Mouse (Mus musculus) lung, postnatal 0 days (tissue): ENCODE data around the gene Opn5. TPM values are rescaled to one million over a fixed set of nuclear protein-coding genes. Genes with fewer than 3 reads are reported as not detected.
A peak's percentile ranks its signal among the peaks of the same experiment; 100 is the strongest.

Source experiments
- ATAC-seq: fragments of 200-750 bp; cut with Nextera tagmentation; 2 replicates; pipeline ENCODE4 v1.8.0; 2017; ENCODE audit warnings: moderate library complexity
- DNase-seq: peaks from one replicate; pipeline ENCODE4 v3.0.0-alpha.2; 2016; ENCODE audit warnings: low spot score
- H3K27ac ChIP-seq: fragments of 300-500 bp; sonication (generic); 2 replicates; pipeline ENCODE4 v1.5.1; 2014; ENCODE audit warnings: antibody characterized with exemption, mild to moderate bottlenecking, low read length, mixed read lengths
- H3K27me3 ChIP-seq: fragments of 300-500 bp; sonication (generic); replicated peaks from 2 replicates; pipeline ENCODE4 v1.6.1; 2014; ENCODE audit warnings: low read length, mixed read lengths; ENCODE audit not compliant: insufficient read depth
- H3K36me3 ChIP-seq: fragments of 300-500 bp; sonication (generic); 2 replicates; pipeline ENCODE4 v1.6.1; 2014; ENCODE audit warnings: low read length, mixed read lengths; ENCODE audit not compliant: insufficient read depth
- H3K4me1 ChIP-seq: fragments of 300-500 bp; sonication (generic); 2 replicates; pipeline ENCODE4 v1.6.1; 2014; ENCODE audit warnings: antibody characterized with exemption, low read depth, low read length, mixed read lengths; ENCODE audit not compliant: insufficient read depth
- H3K4me2 ChIP-seq: fragments of 300-500 bp; sonication (generic); replicated peaks from 2 replicates; pipeline ENCODE4 v1.6.1; 2014; ENCODE audit warnings: low read depth, mild to moderate bottlenecking, low read length, moderate library complexity, mixed read lengths
- H3K4me3 ChIP-seq: fragments of 300-500 bp; sonication (generic); 2 replicates; pipeline ENCODE4 v1.5.1; 2014; ENCODE audit warnings: low read depth, low read length
- H3K9ac ChIP-seq: fragments of 300-500 bp; sonication (generic); replicated peaks from 2 replicates; pipeline ENCODE4 v1.6.1; 2014; ENCODE audit warnings: low read depth, mild to moderate bottlenecking
- H3K9me3 ChIP-seq: fragments of 300-500 bp; sonication (generic); 2 replicates; pipeline ENCODE4 v1.6.1; 2016; ENCODE audit warnings: low read length, mixed read lengths
- CTCF ChIP-seq: IDR thresholded peaks from 2 replicates; pipeline ENCODE4 v1.5.1; 2016; ENCODE audit warnings: antibody characterized with exemption, mild to moderate bottlenecking
- EP300 ChIP-seq: IDR thresholded peaks from 2 replicates; pipeline ENCODE4 v1.6.1; 2016; ENCODE audit warnings: antibody characterized with exemption, mild to moderate bottlenecking, control low read depth
- WGBS: fragments of 180-500 bp; shearing (Covaris S2); extraction: QIAGEN DNeasy Blood & Tissue Kit; methylation state at CpG from one replicate; pipeline ENCODE4 v1.1.7; 2014; 5-methylcytosine and 5-hydroxymethylcytosine counted together
- polyA plus RNA-seq: library from polyadenylated mRNA; unstranded; fragments of >200 nt; fragmentation: Nextera tagmentation; extraction: Ambion mirVana; gene quantifications from 2 replicates; pipeline ENCODE4 v1.2.1, GENCODE M21; 2015

The Opn5 gene
- not detected in 2 replicates for polyA plus RNA-seq

GRCm38 (mm10) chr17:42611295-42611694 is at the start of gene Opn5:
Gene Opn5, minus strand, starts transcription at chr17:42611395.
- ATAC-seq: no peak

GRCm38 (mm10) chr17:42658634-42659422 is 47.6 kb upstream of the Opn5 start:
- 12% methylated on average over 14 of the region's 14 CpGs for WGBS
- Histone ChIP-seq H3K9me3 (no peaks in the 10 kb centered on the region), H3K27me3 (no peaks in the 10 kb centered on the region), H3K27ac (no peak overlapping the region), H3K4me3 (no peak overlapping the region), H3K4me1 (no peaks in the 10 kb centered on the region), H3K9ac (no peak overlapping the region), H3K4me2 (no peak overlapping the region), H3K36me3 (no peaks in the 10 kb centered on the region)
- TF ChIP-seq EP300 (no peak), CTCF (peak; percentile 93)
- ATAC-seq (peak; percentile 55; the same call in 1 of the 2 replicates), DNase-seq (peak; percentile 63)

More at GRCm38 (mm10) chr17:42611295-42611694, at the start of gene Opn5:
- DNase-seq: no peak
- no peaks in the 10 kb centered on the region for H3K9me3 ChIP-seq
- no peak for TF ChIP-seq EP300
- TF ChIP-seq CTCF: no peak
- H3K27me3 ChIP-seq: no peaks in the 10 kb centered on the region
- H3K4me2 ChIP-seq: no peak within 1 kb of the TSS
- no peak within 1 kb of the TSS for H3K4me3 ChIP-seq
- no peak within 1 kb of the TSS for H3K9ac ChIP-seq
- no peaks in the 10 kb centered on the region for H3K4me1 ChIP-seq
- H3K36me3 ChIP-seq: no peaks in the 10 kb centered on the region
- WGBS: 71% methylated on average over 8 of the region's 8 CpGs
- H3K27ac ChIP-seq: no peak within 1 kb of the TSS

GRCm38 (mm10) chr17:42643416-42643815 is 32.2 kb upstream of the Opn5 start:
- H3K36me3 ChIP-seq: no peaks in the 10 kb centered on the region
- DNase-seq (no peak), ATAC-seq (no peak)
- H3K9ac ChIP-seq: no peak overlapping the region
- H3K27ac ChIP-seq: no peak overlapping the region
- no peak overlapping the region for H3K4me3 ChIP-seq
- 79% methylated on average over 3 of the region's 3 CpGs for WGBS
- H3K27me3 ChIP-seq: no peaks in the 10 kb centered on the region
- TF ChIP-seq CTCF (no peak), EP300 (no peak)
- no peak overlapping the region for H3K4me2 ChIP-seq
- H3K4me1 ChIP-seq: no peaks in the 10 kb centered on the region
- H3K9me3 ChIP-seq: no peaks in the 10 kb centered on the region

DNA sequence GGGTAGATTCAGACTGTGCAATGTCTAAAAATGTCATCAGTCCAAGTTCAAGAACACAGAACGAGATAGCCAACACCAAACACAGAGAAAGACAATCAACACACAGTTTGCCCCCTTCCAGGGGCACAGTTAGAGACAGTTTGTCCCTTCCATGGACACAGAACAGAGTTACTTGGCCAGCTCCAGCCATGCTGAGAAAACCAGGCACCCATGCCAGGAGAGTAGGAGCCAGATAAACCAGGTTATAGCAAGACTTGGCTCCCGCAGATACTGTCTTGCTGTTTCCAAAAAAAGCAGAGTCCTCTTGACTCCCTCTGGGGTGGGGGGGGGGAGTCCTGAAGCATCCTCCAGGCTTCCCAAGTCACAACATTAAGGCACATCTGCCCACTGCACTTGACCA is 19.0 kb upstream of the Opn5 start:
- Histone ChIP-seq H3K4me3 (no peak overlapping the region), H3K36me3 (no peaks in the 10 kb centered on the region), H3K9me3 (no peaks in the 10 kb centered on the region), H3K4me1 (no peaks in the 10 kb centered on the region), H3K27me3 (no peaks in the 10 kb centered on the region), H3K9ac (no peak overlapping the region), H3K27ac (no peak overlapping the region), H3K4me2 (no peak overlapping the region)
- 87% methylated on average over 2 of the region's 2 CpGs for WGBS
- no peak for DNase-seq
- TF ChIP-seq EP300 (no peak), CTCF (no peak)
- ATAC-seq: no peak

GRCm38 (mm10) chr17:42613043-42613737 is 2.0 kb upstream of the Opn5 start:
- WGBS: 36% methylated on average over 6 of the region's 6 CpGs
- Histone ChIP-seq H3K9me3 (no peaks in the 10 kb centered on the region), H3K9ac (no peak overlapping the region), H3K36me3 (no peaks in the 10 kb centered on the region), H3K4me3 (no peak overlapping the region), H3K27me3 (no peaks in the 10 kb centered on the region), H3K4me2 (no peak overlapping the region), H3K27ac (no peak overlapping the region), H3K4me1 (no peaks in the 10 kb centered on the region)
- 0 out of 2 replicates have a peak, but pooled peaks have one; percentile 25 for ATAC-seq
- DNase-seq: peak; percentile 78
- TF ChIP-seq EP300 (no peak), CTCF (peak; percentile 77)

GRCm38 (mm10) chr17:42608270-42608669 is 2.9 kb downstream of the Opn5 start:
- H3K4me3 ChIP-seq: no peak overlapping the region
- H3K9me3 ChIP-seq: no peaks in the 10 kb centered on the region
- H3K9ac ChIP-seq: no peak overlapping the region
- H3K4me1 ChIP-seq: no peaks in the 10 kb centered on the region
- DNase-seq (no peak), ATAC-seq (no peak)
- H3K36me3 ChIP-seq: no peaks in the 10 kb centered on the region
- TF ChIP-seq EP300: no peak
- TF ChIP-seq CTCF: no peak
- no peaks in the 10 kb centered on the region for H3K27me3 ChIP-seq
- H3K27ac ChIP-seq: no peak overlapping the region
- no peak overlapping the region for H3K4me2 ChIP-seq
- 58% methylated on average over 3 of the region's 3 CpGs for WGBS
